Mouse (Mus musculus) layer of hippocampus, adult 2 months (tissue): Measurements from ENCODE around the gene Sv2a. TPM values are rescaled to one million over a fixed set of nuclear protein-coding genes. Genes with fewer than 3 reads are reported as not detected.
"Not testable (repeated sequence)": the region's sequence is repeated elsewhere in the genome, so short reads cannot be mapped to it uniquely, and the experiment has no call there.

Experiments
- DNase-seq, 2 experiments: peaks; one replicate each; pipeline ENCODE4 v3.0.0; 2022; ENCODE audit warnings: low spot score in 2 of 2
- H3K27ac ChIP-seq: fragments of 200-600 bp; 2 replicates; pipeline ENCODE4 v1.8.1; 2022
- H3K4me3 ChIP-seq: fragments of 200-600 bp; 2 replicates; pipeline ENCODE4 v1.8.1; 2022; ENCODE audit warnings: mild to moderate bottlenecking
- CTCF ChIP-seq: fragments of 200-600 bp; conservative IDR thresholded peaks from 2 replicates; pipeline ENCODE4 v1.8.1; 2022; ENCODE audit warnings: antibody characterized with exemption, mild to moderate bottlenecking, moderate library complexity
- microRNA-seq, 2 experiments: library from miRNA; unstranded; fragments of <30 nt; microRNA quantifications; one replicate each; pipeline ENCODE4 v1.2.0; 2021
- total RNA-seq, 2 experiments: library from RNA; stranded (reverse); gene quantifications; 2 replicates each; pipeline ENCODE4 v1.2.3; 2021

The Sv2a gene
- total RNA-seq, 2 experiments from 2014 or later: 352 to 370 TPM

DNA sequence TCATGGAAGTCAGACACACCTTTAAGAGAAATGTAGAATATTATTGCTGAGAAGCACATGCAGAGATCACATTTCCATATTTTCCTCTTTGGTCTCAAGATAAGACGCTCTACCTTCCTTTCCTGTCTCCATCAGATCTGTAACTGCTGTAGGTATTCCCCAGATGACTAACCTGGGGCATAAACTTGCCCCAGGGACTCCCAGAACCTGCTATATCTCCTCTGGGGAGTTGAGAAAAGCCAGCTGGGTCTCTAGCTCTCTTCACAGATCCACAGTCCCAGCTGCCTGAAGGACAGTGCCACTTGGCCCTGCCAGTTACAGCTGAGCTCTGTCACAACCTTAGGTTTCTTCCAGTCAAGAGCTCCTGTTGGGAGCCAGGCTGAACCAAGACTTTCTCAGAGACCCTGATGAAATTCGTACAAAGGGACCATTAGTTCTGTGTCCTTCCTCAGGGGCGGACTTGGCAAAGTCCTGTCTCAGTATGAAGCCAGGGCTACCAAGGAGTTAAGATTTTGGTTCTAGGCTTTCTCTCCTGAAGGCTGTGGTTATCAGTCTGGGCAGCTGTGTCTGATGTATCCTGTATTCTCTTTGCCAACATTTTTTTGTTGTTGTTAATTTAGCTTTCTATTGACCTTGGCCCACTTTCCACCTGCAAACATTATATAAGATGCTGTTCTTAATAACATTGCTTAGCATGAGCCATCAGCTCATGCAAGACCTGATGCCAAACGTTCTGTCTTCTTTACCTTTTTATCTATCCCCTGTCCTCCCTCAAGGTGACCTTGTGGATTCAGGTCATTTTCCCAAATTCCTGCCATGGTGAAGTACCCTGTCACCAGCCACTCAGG is 50.2 kb downstream of the Sv2a start:
- DNase-seq: no peak
- H3K4me3 ChIP-seq: no peak overlapping the region
- no peak overlapping the region for H3K27ac ChIP-seq
- no peak for TF ChIP-seq CTCF

DNA sequence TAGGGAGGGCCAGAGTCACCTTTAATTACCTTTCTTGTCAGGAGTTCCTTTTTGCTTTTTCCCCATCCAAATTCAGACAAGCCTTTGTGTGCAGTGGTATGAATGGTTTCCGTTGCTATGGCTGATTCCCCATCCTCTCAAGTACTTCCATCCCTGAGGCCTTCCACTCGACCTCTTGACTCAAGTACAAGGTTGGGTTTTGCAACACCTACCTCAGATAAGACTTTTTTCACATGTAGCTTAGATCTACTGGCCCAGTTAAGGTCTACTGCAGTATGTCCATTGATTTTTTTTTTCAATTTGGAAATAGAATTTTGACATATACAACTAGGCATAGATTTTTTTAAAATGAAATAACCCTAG is 50.8 kb downstream of the Sv2a start:
- no peak for DNase-seq
- TF ChIP-seq CTCF: no peak
- H3K4me3 ChIP-seq: no peak overlapping the region
- no peak overlapping the region for H3K27ac ChIP-seq

DNA sequence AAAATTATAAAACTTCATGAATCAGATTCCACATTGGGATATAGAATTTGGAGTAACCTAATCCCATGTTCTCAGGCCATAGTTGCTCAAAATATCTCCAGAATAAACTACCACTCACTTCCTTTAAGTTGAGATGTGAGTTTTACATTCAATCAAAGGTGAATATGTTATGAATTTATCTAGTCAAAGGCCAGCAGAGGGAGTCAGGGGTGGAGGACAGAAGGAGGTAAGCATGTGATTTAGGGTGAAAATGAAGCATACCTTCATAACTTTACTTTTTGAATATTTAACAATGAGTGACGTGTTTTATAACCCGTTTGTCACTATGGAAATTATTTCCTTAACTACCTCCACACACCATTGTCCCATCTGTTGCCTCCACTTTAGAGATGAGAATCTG is 54.0 kb downstream of the Sv2a start:
- no peak for DNase-seq
- peak; percentile 30; the same call in 1 of the 2 replicates for TF ChIP-seq CTCF
- H3K4me3 ChIP-seq: no peak overlapping the region
- H3K27ac ChIP-seq: peak overlapping the region; percentile 36; the same call in 1 of the 2 replicates

DNA sequence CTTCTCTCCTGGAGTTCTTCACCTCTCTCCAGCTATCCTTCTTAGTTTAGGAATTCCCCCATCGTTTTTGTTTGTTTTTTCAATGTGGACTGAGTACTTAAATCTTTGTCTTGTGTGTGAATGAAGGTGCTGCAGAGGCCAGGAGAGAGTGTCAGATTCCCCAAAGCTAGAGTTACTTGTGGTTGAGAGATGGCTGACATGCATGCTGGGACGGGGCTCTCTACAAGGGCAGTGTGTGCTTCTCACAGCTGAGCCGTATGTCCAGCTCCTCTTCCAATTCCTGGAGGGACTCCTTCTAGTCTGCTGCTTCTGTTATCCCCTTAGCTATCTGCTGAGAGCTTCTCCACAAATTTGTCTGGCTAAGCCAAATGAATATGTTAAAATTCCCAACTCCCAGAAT is 54.9 kb downstream of the Sv2a start:
- no peak for DNase-seq
- Histone ChIP-seq H3K4me3 (no peak overlapping the region), H3K27ac (peak overlapping the region; percentile 36)
- TF ChIP-seq CTCF: no peak

DNA sequence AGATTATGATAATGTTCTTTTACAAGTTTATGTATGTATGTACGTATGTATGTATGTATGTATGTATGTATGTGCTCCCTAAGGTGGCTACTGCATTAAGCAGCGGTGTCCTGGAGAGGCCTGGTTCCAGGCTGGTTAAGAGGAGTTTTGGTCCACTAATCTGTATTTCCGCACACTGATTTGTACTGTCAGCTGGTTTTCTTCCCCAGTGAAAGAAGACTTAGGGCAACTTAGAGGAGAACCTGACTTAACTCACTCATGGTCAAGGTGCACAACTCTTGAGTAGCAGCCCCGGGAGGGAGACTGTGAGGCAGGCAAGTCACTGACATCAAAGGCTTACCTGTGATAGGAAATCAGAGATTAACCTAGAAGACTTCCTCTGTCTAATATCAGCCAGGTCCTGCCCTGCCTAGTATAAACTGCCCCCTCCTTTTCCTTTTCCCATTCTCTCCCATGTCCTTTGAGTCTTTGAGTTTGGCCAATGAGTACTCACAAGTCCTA is 55.9 kb downstream of the Sv2a start:
- DNase-seq: no peak
- no peak for TF ChIP-seq CTCF
- Histone ChIP-seq H3K27ac (no peak overlapping the region), H3K4me3 (no peak overlapping the region)

DNA sequence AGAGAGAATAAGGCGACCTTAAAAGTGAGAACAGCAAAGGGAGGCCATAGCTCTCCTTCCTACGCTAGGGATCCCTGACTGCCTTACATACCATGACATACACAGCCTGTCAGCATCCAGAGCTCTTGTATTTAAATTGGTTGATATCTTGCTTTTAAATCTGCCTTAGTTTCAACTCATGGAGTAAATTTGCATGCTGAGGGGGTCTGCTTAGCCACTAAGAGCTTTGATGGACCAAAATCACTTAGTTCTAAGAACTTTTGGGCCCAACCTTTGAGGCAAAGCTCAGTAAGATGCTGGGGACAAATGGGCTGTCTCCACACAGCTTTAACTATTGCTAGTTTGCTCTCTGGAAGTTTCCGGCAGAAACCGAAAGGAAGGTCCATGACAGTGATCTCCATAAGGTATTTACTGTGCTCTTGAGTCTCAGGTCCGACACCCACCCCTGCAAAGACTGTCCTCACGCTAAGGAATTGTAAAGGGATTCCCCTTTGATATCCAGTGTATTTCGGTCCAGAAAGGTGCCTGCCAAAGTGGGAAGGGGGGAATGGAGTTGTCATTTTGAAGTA is 56.5 kb downstream of the Sv2a start:
- no peak overlapping the region for H3K4me3 ChIP-seq

DNA sequence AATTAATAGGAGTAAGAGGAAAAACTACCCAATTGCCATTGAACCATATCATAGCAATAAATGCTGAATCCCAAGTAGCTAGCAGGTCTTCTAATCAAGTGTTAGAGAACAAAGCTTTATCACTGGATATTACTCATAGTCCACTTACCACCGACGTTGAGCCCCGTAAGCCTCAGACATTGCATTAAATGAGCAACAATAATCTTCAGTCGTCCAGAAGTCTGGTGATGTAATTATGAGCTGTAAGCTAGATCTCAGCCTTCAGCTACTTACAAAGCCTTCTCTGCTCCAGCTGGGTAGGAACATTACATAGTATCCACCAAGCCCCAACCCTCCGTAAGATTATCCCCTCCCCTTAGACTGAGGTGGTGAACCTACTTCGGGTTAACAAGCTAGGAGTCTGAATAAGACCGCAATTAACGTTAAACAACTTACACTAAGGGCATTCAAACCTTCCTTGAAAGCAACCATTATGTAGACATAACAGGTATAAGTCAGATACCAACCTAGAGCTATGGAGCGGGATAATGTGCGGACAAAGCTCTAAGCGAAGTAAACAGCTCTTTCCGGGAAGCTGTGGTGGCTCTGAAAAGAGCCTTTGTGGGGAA is 57.1 kb downstream of the Sv2a start:
- H3K4me3 ChIP-seq: peak overlapping the region; percentile 32
- no peak for DNase-seq
- no peak for TF ChIP-seq CTCF
- H3K27ac ChIP-seq: no peak overlapping the region

More for the DNA sequence above, 56.5 kb downstream of the Sv2a start:
- no peak overlapping the region for H3K27ac ChIP-seq
- TF ChIP-seq CTCF: no peak
- no peak for DNase-seq

DNA sequence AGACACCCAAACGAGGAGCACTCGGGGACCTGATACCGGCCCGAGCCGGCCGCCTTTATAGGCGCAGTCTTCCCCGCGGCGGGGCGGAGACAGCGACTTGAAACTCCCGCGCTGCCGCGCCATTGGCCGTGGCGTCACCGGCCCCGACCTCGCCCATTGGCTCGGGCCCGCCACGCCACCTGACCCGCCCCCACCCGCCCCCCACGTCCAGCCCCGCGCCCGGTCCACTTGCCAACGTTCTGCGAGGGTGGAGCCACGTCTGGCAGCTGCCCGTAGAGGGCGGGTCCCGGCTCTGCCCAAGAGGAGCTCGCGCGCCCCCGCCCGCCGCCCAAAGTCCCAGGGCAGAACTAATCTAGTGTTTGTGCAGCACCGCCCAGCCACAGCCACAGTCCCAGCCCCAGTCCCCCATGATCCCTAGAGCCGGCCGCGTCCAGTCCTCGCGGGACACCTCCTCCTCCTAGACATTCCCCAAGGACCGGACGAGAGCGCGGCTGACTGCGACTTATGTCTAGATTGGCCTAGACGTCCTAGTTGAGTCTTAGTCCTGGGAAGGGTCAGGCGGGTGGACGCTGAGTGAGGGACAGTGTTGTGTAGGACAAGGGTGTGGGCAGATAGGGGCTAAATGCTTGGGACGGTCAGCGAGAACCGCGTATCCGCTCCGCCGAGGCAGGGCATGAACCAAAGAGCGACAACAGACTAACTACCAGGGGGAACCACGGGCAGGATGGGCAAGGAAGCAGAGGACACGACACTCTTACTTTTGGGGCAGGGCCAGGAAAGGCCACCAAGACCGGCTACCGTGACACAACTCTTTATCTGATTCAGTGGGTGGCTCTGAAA is 58.2 kb downstream of the Sv2a start, which contains the start of gene Hist2h3c2:
Hist2h3c2 (minus strand) TSS at position 174 of the 840 bp plus-strand sequence.
- Histone ChIP-seq H3K27ac (peak within 1 kb of the TSS; percentile 87), H3K4me3 (peak within 1 kb of the TSS; percentile 62)
- DNase-seq: not testable (repeated sequence)

DNA sequence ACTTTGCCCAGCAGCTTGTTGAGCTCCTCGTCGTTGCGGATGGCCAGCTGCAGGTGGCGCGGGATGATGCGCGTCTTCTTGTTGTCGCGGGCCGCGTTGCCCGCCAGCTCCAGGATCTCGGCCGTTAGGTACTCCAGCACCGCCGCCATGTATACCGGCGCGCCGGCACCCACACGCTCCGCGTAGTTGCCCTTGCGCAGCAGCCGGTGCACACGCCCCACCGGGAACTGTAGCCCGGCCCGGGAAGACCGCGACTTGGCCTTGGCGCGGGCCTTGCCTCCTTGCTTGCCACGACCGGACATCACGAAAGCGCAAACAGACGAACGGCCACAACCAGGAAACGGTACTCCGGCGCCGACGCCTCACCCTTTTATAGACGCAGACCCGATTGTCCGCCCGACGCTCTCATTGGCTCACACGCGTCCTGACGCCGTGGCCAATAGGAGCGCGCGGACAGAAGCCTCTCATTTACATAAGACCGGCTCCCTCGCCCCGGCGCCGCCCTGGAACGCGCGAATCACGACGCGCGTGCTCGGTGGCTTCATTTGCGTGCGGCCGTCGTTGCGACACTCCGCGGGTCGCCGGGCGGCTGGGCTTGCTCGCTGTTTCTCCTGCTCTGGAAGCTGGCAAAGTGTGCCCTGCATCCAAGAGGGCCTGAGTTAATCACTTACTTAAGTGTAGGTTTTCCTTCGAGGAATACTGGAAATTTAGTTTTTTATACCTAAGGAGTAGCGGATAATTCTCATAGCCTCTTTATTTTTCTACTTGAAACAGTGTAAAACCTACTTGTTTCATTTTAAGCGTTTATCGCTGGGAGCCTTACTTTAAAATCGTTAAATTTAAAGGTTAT is 59.2 kb downstream of the Sv2a start, which contains the start of gene Hist2h2aa2:
Hist2h2aa2 (minus strand) TSS at position 328 of the 850 bp plus-strand sequence.
- DNase-seq: peak; percentile 96
- Histone ChIP-seq H3K27ac (peak within 1 kb of the TSS; percentile 96), H3K4me3 (peak within 1 kb of the TSS; percentile 62)

DNA sequence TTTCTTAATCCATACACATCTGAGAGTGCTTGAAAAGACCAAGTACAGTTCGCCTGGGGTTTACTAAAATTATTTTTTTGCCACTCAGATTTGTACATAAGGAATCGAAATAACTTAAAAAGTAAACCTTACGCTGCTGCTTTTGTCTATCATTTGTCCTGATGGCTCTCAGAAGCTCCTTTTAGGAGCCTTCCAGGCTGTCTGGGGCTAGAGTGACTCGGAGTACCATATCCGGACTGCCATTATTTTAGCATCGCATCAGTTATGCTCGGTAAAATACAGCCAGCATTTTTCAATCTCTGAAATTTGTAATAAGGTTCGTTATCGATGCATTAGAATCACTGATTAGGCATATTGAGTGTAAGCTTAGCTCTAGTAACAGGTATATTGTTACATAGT is 59.8 kb downstream of the Sv2a start:
- no peak for TF ChIP-seq CTCF
- Histone ChIP-seq H3K4me3 (peak overlapping the region; percentile 57), H3K27ac (peak overlapping the region; percentile 96)
- DNase-seq: no peak

DNA sequence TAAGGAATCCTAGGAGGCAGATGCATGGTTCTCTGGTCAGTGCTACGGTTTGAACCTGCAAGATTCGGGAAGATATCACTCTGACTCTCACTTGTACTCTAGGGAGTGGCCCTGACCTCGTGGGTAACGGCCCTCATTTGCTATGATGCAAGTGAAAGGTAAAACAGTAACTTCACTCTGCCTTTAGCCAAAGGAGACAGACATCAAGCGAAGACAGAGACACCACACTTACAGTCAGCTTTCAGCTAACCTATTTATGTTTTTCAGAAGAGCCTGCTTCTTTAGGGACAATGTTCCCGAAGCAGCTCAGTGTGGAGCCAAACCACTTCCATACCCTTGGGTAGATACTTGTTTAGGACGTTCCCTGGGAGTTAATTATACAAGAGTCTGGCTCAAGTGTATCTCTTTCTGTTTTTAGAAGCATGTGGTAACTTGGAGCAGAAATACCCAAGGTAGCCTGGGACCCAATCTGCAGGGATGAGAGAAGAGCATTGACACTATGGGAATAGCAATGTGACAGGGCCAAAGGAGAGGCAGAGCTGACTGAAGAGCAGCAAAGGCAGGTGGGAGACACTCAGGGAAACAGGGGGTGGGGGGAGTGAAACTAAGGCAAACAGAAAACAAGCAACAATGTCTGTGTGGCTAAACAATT is 63.1 kb downstream of the Sv2a start:
- H3K27ac ChIP-seq: peak overlapping the region; percentile 98
- peak overlapping the region; percentile 84 for H3K4me3 ChIP-seq
- no peak for TF ChIP-seq CTCF
- no peak for DNase-seq

Small RNAs within 50 kb of the gene (microRNA-seq; reads per million reads assigned to microRNA genes)
- 0 to 0.64 reads per million in 2 experiments for gene Gm44492
- gene Gm47311: 0 reads per million in 2 experiments

Other genes starting within 250 kb of the Sv2a start
- 10 to 100 TPM; 39.3 to 44.1 TPM for gene Plekho1, start 185.2 kb upstream of the Sv2a start, total RNA-seq
- gene Vps45, start 122.7 kb upstream of the Sv2a start, total RNA-seq: 10 to 100 TPM; 45.5 to 48.3 TPM
- 10 to 100 TPM; 30.1 to 33.4 TPM for gene Otud7b, start 76.6 kb upstream of the Sv2a start, total RNA-seq
- 1 to 10 TPM; 4.3 to 5.3 TPM for gene Mtmr11, start 19.1 kb upstream of the Sv2a start, total RNA-seq
- 10 to 100 TPM; 50.1 to 50.2 TPM for gene Sf3b4, start 8.8 kb upstream of the Sv2a start, total RNA-seq
- gene Bola1, start 38.6 kb downstream of the Sv2a start, total RNA-seq: 10 to 100 TPM; 16.2 to 16.7 TPM
- gene Hist2h2ab, start 38.7 kb downstream of the Sv2a start, total RNA-seq: 10 to 100 TPM in 1 of 2 experiments, 1 to 10 TPM in 1; 9.3 to 12.7 TPM
- 10 to 100 TPM; 21.9 to 28.0 TPM for gene Hist2h2ac, start 39.7 kb downstream of the Sv2a start, total RNA-seq
- gene Hist2h2be, start 40.0 kb downstream of the Sv2a start, total RNA-seq: 1 to 10 TPM; 7.6 to 7.9 TPM
- 10 to 100 TPM; 11.4 to 12.3 TPM for gene Hist2h3c2, start 58.0 kb downstream of the Sv2a start, total RNA-seq
- gene Hist2h2aa2, start 59.1 kb downstream of the Sv2a start, total RNA-seq: 100 to 1,000 TPM; 208 to 213 TPM
- gene Hist2h2aa1, start 64.3 kb downstream of the Sv2a start, total RNA-seq: 10 to 100 TPM in 1 of 2 experiments, not detected in 1; 11.7 TPM
- not detected for gene Hist2h3c1, start 65.5 kb downstream of the Sv2a start, total RNA-seq
- 10 to 100 TPM; 29.6 to 29.9 TPM for gene Hist2h4, start 82.2 kb downstream of the Sv2a start, total RNA-seq
- 10 to 100 TPM; 48.4 to 51.6 TPM for gene Hist2h3b, start 87.5 kb downstream of the Sv2a start, total RNA-seq
- 100 to 1,000 TPM; 126 to 137 TPM for gene Hist2h2bb, start 88.6 kb downstream of the Sv2a start, total RNA-seq
- 1 to 10 TPM; 2.2 to 2.3 TPM for gene Fcgr1, start 112.8 kb downstream of the Sv2a start, total RNA-seq